In the genomic region with DNA sequence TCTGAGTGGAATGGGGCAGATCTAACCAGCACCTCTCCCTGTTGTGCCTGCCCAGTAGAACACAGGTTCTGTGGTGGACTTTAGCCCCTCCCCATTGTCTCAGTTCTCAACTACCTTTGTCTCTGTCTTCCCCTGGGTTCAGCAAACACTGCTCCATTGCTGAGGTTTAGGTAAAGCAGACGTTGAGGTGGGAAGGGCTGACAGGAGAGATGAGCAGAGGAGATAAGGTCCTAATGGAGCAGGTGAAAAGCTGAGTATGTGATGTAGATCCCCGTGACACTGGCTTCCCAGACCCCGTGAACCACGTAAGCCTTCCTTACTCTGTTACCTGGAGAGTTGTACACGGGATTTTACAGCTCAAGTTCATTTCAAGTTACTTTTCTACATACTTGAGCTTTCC, we compare ENCODE assay signal across 8 mouse cellular contexts.
DNase-seq lines count a peak whose midpoint lies in the region; ATAC-seq and TF ChIP-seq lines count a peak whose summit lies in the region.

No protein-coding gene starts in this region.

- peak overlapping the region; percentile 59 for H3K4me3 ChIP-seq in heart, embryonic 12.5 days
- H3K4me3 ChIP-seq in E14TG2a.4 (replicated peaks; ENCODE audit: low read length): 0 out of 2 replicates have a peak overlapping the region, but pooled peaks have one; percentile 17
- peak overlapping the region; percentile 50 for H3K4me3 ChIP-seq in forebrain, embryonic 13.5 days
- peak overlapping the region; percentile 83 to 88 for H3K4me3 ChIP-seq in liver, embryonic 14.5 days (ENCODE audit: insufficient read depth in 1 of 2, low read depth in 2 of 2, low read length in 2 of 2)

- H3K36me3 ChIP-seq in heart, embryonic 12.5 days: peaks cover 24% of the 10 kb centered on the region
- H3K36me3 ChIP-seq in E14TG2a.4 (ENCODE audit: insufficient read depth, low read length): peaks cover 15% of the 10 kb centered on the region
- peaks cover 25% of the 10 kb centered on the region for H3K36me3 ChIP-seq in forebrain, embryonic 13.5 days (ENCODE audit: poor library complexity, severe bottlenecking)
- H3K36me3 ChIP-seq in liver, embryonic 14.5 days (replicated peaks; ENCODE audit: control insufficient read depth, insufficient read depth, low read depth): peaks cover 51% of the 10 kb centered on the region

- H3K9ac ChIP-seq in heart, embryonic 12.5 days: no peak overlapping the region
- H3K9ac ChIP-seq in forebrain, embryonic 13.5 days: peak overlapping the region; percentile 80; the same call in 1 of the 2 replicates
- H3K9ac ChIP-seq in liver, embryonic 14.5 days (replicated peaks): peak overlapping the region; percentile 93

- H3K4me1 ChIP-seq in heart, embryonic 12.5 days (replicated peaks): peaks cover 57% of the 10 kb centered on the region
- peaks cover 58% of the 10 kb centered on the region for H3K4me1 ChIP-seq in E14TG2a.4 (replicated peaks; ENCODE audit: low read depth, low read length)
- H3K4me1 ChIP-seq in forebrain, embryonic 13.5 days: peaks cover 65% of the 10 kb centered on the region
- peaks cover 32 to 47% of the 10 kb centered on the region in 2 experiments for H3K4me1 ChIP-seq in liver, embryonic 14.5 days (replicated peaks; ENCODE audit: control insufficient read depth in 2 of 2, insufficient read depth in 2 of 2, low read length in 1 of 2)

- peak overlapping the region; percentile 45 for H3K4me2 ChIP-seq in heart, embryonic 12.5 days
- H3K4me2 ChIP-seq in forebrain, embryonic 13.5 days: peak overlapping the region; percentile 77
- peak overlapping the region; percentile 92 for H3K4me2 ChIP-seq in liver, embryonic 14.5 days (ENCODE audit: low read depth)

- H3K27ac ChIP-seq in heart, embryonic 12.5 days (ENCODE audit: poor library complexity, severe bottlenecking): no peak overlapping the region
- H3K27ac ChIP-seq in forebrain, embryonic 13.5 days: peak overlapping the region; percentile 25; the same call in 1 of the 2 replicates
- peak overlapping the region; percentile 98 for H3K27ac ChIP-seq in liver, embryonic 14.5 days

- no peak for TF ChIP-seq CTCF in E14TG2a.4 (conservative IDR thresholded peaks at IDR 0.05; ENCODE audit: low read length)
- no peak for TF ChIP-seq CTCF in liver, embryonic 14.5 days (IDR thresholded peaks at IDR 0.05; ENCODE audit: low read depth)

- no peaks in the 10 kb centered on the region for H3K27me3 ChIP-seq in heart, embryonic 12.5 days (replicated peaks)
- H3K27me3 ChIP-seq in E14TG2a.4 (ENCODE audit: insufficient read depth, low read length): peaks cover 8% of the 10 kb centered on the region
- no peaks in the 10 kb centered on the region for H3K27me3 ChIP-seq in forebrain, embryonic 13.5 days
- H3K27me3 ChIP-seq in liver, embryonic 14.5 days (ENCODE audit: control insufficient read depth, insufficient read depth, low read length): no peaks in the 10 kb centered on the region

- 68% methylated on average over 5 of the region's 5 CpGs for WGBS in heart, embryonic 12.5 days
- WGBS in forebrain, embryonic 13.5 days: 63% methylated on average over 5 of the region's 5 CpGs
- 62% methylated on average over 5 of the region's 5 CpGs for WGBS in liver, embryonic 14.5 days (ENCODE audit: insufficient replicate concordance)

- no peaks in the 10 kb centered on the region for H3K9me3 ChIP-seq in heart, embryonic 12.5 days (replicated peaks)
- no peaks in the 10 kb centered on the region for H3K9me3 ChIP-seq in E14TG2a.4 (ENCODE audit: low read length)
- no peaks in the 10 kb centered on the region for H3K9me3 ChIP-seq in forebrain, embryonic 13.5 days (replicated peaks)
- H3K9me3 ChIP-seq in liver, embryonic 14.5 days (ENCODE audit: control insufficient read depth, low read length): no peaks in the 10 kb centered on the region

- no peak for DNase-seq in heart, adult 18-20 months
- DNase-seq in liver, embryonic 14.5 days (ENCODE audit: low read depth in 3 of 3, low spot score in 3 of 3): no peak
- no peak for DNase-seq in urinary bladder, adult 2 months (ENCODE audit: low spot score)
- no peak for DNase-seq in B cell, adult 2 months

- TF ChIP-seq EP300 in liver, embryonic 14.5 days (IDR thresholded peaks at IDR 0.05; ENCODE audit: low read depth): no peak

- no peak for ATAC-seq in heart, embryonic 12.5 days (ENCODE audit: insufficient number of reproducible peaks, low FRiP score)
- no peak for ATAC-seq in forebrain, embryonic 13.5 days
- ATAC-seq in liver, embryonic 14.5 days (ENCODE audit: insufficient read depth): no peak
- no peak for ATAC-seq in CD4-positive, CD25-positive, alpha-beta regulatory T cell, adult 4 months

Comparison
In these comparisons a context has a peak if more than half of its experiments do, and no peak if none do; other contexts are left out.
1. H3K4me3 ChIP-seq: peak in every context shown above with its lines; median percentile 86 in liver, embryonic 14.5 days; 59 in heart, embryonic 12.5 days; 50 in forebrain, embryonic 13.5 days; 17 in E14TG2a.4.